Mouse (Mus musculus) heart, embryonic 14.5 days (tissue): Measurements from ENCODE around the gene Prkch. TPM values are rescaled to one million over a fixed set of nuclear protein-coding genes. Genes with fewer than 3 reads are reported as not detected.

Experiments used
- ATAC-seq: fragments of 200-750 bp; cut with Nextera tagmentation; 2 replicates; pipeline ENCODE4 v1.8.0; 2017; ENCODE audit warnings: low read depth, moderate TSS enrichment; ENCODE audit not compliant: insufficient number of reproducible peaks, insufficient read depth, low FRiP score
- H3K27ac ChIP-seq, 2 experiments: fragments of 200-500 bp in 1 of 2; fragments of 300-500 bp in 1 of 2; sonication (generic) in 1 of 2; replicated peaks in 1 of 2; 2 replicates each; pipeline ENCODE4 v1.5.1; 2012 to 2014; ENCODE audit warnings: low read depth in 2 of 2, low read length in 2 of 2, control low read depth in 1 of 2, mild to moderate bottlenecking in 1 of 2, mixed read lengths in 1 of 2; ENCODE audit not compliant: control insufficient read depth in 1 of 2, insufficient read depth in 1 of 2
- H3K27me3 ChIP-seq: fragments of 300-500 bp; sonication (generic); 2 replicates; pipeline ENCODE4 v1.6.1; 2014; ENCODE audit warnings: mild to moderate bottlenecking, low read length, control low read depth; ENCODE audit not compliant: control insufficient read depth, insufficient read depth
- H3K36me3 ChIP-seq: fragments of 300-500 bp; sonication (generic); 2 replicates; pipeline ENCODE4 v1.6.1; 2014; ENCODE audit warnings: mild to moderate bottlenecking, control low read depth, low read length, mixed read lengths; ENCODE audit not compliant: control insufficient read depth, insufficient read depth
- H3K4me1 ChIP-seq, 2 experiments: fragments of 200-500 bp in 1 of 2; fragments of 300-500 bp in 1 of 2; sonication (generic) in 1 of 2; 2 replicates each; pipeline ENCODE4 v1.6.1; 2012 to 2014; ENCODE audit warnings: low read length in 2 of 2, control low read depth in 1 of 2, mixed read lengths in 1 of 2; ENCODE audit not compliant: control insufficient read depth in 2 of 2, insufficient read depth in 2 of 2
- H3K4me2 ChIP-seq: fragments of 300-500 bp; sonication (generic); 2 replicates; pipeline ENCODE4 v1.6.1; 2014; ENCODE audit warnings: mild to moderate bottlenecking, low read length
- H3K4me3 ChIP-seq, 2 experiments: fragments of 200-500 bp in 1 of 2; fragments of 300-500 bp in 1 of 2; sonication (generic) in 1 of 2; 2 replicates each; pipeline ENCODE4 v1.5.1; 2012 to 2014; ENCODE audit warnings: low read length in 2 of 2, mild to moderate bottlenecking in 2 of 2, control low read depth in 1 of 2, low read depth in 1 of 2, moderate library complexity in 1 of 2; ENCODE audit not compliant: control insufficient read depth in 1 of 2, insufficient read depth in 1 of 2
- H3K9ac ChIP-seq: fragments of 300-500 bp; sonication (generic); 2 replicates; pipeline ENCODE4 v1.6.1; 2014; ENCODE audit warnings: mild to moderate bottlenecking, low read length
- H3K9me3 ChIP-seq: fragments of 300-500 bp; sonication (generic); 2 replicates; pipeline ENCODE4 v1.6.1; 2016; ENCODE audit warnings: low read length, control low read depth; ENCODE audit not compliant: control insufficient read depth
- WGBS: fragments of 180-500 bp; shearing (Covaris S2); extraction: QIAGEN DNeasy Blood & Tissue Kit; methylation state at CpG from one replicate; pipeline ENCODE4 v1.1.7; 2014; 5-methylcytosine and 5-hydroxymethylcytosine counted together
- polyA plus RNA-seq: library from polyadenylated mRNA; unstranded; fragments of >200 nt; fragmentation: Nextera tagmentation; extraction: Ambion mirVana; gene quantifications from 2 replicates; pipeline ENCODE4 v1.2.1, GENCODE M21; 2014

Gene Prkch
- polyA plus RNA-seq, 1 experiment from 2014 or later, result 16.5 TPM

DNA sequence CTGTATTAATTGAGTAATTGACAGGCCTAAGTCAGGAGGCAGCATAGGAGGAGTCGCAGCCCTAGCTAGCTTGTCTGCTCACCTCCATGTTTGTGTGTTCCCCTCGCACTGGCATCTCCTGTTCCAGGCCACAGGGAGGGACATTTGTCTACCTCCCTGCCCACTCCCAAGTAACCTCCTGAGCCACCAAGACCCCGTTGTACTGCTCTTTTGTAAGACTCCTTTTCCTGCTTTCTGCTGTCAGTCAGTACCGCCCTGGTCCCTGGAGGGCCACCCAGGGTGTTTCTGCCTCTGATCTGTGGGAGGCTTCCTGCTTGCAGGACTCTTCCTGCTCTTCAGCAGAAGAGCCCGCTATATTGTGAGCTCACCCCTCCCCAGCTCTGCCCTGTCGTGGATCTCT, 127.5 kb downstream of the Prkch start:
- H3K4me2 ChIP-seq, result no peak overlapping the region
- WGBS, result 56% methylated on average over 6 of the region's 6 CpGs
- no peaks in the 10 kb centered on the region for H3K9me3 ChIP-seq
- H3K27me3 ChIP-seq, result no peaks in the 10 kb centered on the region
- no peak for ATAC-seq
- H3K4me1 ChIP-seq, result peaks cover 10 to 25% of the 10 kb centered on the region in 2 experiments; a peak in 3 of 4 replicates
- H3K4me3 ChIP-seq, result no peak overlapping the region
- no peak overlapping the region; a peak in 1 of 4 replicates for H3K27ac ChIP-seq
- H3K9ac ChIP-seq, result no peak overlapping the region
- no peaks in the 10 kb centered on the region for H3K36me3 ChIP-seq

DNA sequence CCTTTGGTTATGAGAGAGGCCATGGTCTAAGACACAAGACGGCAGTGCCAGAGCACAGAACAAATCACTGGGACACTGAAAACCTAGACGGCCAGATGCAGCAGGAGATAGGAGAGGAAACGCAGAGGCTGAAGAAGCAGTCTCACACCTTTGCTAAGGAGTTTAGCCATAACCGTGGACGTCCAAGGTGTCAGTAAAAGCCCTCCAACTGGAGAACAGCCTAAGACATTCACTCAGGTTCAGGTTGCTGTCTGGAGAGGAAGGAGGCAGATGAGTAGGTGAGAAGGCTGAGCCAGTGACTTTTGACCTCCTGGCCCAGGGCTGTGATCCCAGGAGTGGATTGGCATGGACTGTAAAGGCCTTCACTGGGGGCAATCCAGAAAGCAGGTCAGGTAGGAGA, 130.0 kb downstream of the Prkch start:
- no peaks in the 10 kb centered on the region for H3K36me3 ChIP-seq
- no peaks in the 10 kb centered on the region for H3K27me3 ChIP-seq
- WGBS, result 83% methylated on average over 5 of the region's 5 CpGs
- H3K27ac ChIP-seq, result no peak overlapping the region
- H3K4me3 ChIP-seq, result no peak overlapping the region
- H3K4me1 ChIP-seq, result peaks cover 10 to 17% of the 10 kb centered on the region in 2 experiments; a peak in 3 of 4 replicates
- no peak overlapping the region for H3K4me2 ChIP-seq
- ATAC-seq, result no peak
- no peak overlapping the region for H3K9ac ChIP-seq
- H3K9me3 ChIP-seq, result no peaks in the 10 kb centered on the region

DNA sequence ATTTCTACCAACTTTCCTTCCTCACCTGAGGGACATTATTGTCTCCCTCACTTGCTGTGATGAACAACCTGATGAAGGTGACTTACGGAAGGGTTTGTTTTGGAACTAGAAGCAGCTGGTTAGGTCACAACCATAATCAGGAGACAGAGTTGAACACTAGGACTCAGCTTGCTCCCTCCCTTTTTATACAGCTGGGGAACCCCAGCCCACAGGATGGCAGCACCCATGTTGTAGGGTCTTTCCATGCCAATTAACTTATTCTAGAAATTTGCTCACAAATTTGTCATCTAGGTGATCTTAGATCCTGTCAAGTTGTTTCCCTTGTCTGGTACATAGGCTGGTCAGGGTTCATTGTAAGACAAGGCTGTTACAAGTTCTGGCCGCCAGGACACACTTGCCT, 130.7 kb downstream of the Prkch start:
- H3K4me3 ChIP-seq, result no peak overlapping the region
- 90% methylated on average over 2 of the region's 2 CpGs for WGBS

DNA sequence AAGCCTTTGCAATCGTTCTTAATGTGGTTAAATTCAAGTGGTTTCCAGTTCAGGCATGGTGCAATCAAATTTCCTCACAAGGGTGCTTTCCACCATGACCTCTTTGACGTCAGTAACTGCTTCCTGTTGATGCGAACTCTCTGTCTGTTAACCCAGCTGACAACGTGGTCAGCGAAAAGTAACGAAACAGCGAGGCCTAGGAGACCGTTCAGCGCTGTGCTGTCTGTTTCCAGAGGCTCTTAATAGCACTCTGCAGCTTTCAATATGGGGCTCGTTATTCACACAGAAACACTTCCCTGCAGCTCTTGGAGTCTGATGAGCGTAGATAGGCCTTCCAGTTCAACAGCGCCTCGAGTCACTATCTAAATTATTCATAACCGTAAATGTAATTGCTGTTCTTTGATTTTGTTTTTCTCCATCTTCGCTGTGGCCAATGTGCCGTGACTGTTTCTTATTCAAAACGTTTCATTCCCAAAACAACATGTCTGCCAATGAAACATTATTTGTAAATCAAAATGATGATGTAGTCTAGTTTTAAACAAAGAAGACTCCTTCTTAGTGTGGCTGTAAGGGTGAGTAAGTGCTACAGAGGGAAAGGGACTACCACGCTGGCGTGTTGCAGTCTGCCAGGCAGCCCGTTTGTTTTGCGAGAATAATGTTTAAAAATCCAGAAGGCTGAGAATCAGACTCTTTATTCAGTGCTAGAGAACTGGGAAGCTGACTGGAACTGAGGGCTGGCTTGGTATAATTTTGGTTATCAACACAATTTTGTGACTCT, 131.5 kb downstream of the Prkch start:
- Histone ChIP-seq H3K4me3 (no peak overlapping the region), H3K4me1 (peaks cover 7 to 18% of the 10 kb centered on the region in 2 experiments), H3K36me3 (no peaks in the 10 kb centered on the region), H3K27ac (no peak overlapping the region), H3K4me2 (no peak overlapping the region), H3K9me3 (no peaks in the 10 kb centered on the region), H3K9ac (no peak overlapping the region), H3K27me3 (no peaks in the 10 kb centered on the region)
- ATAC-seq, result no peak
- WGBS, result 80% methylated on average over 21 of the region's 21 CpGs

More for the DNA sequence above, 130.7 kb downstream of the Prkch start:
- H3K36me3 ChIP-seq, result no peaks in the 10 kb centered on the region
- no peaks in the 10 kb centered on the region for H3K9me3 ChIP-seq
- no peak for ATAC-seq
- no peak overlapping the region for H3K27ac ChIP-seq
- H3K4me1 ChIP-seq, result peaks cover 7 to 14% of the 10 kb centered on the region in 2 experiments; a peak in 3 of 4 replicates
- no peak overlapping the region for H3K9ac ChIP-seq
- H3K27me3 ChIP-seq, result no peaks in the 10 kb centered on the region
- no peak overlapping the region for H3K4me2 ChIP-seq

DNA sequence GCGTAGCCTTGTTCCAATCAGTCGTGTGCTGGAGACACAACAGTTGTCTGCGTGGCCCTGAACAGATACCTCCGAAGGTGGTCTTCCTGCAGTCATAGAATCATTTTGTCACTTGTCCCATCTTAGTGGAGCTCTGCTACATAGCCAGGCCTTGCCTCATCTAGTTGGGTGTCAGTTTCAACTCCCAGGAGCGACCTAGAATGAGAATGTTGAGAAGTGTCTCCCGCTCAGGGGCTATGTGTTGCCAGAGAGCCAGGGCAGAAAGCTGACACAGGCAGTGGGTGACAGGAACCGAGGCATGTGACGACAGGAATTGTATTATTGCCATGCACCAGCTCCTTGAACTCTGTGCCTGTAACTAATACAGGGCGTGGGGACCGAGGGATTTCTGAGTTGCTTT, 133.4 kb downstream of the Prkch start:
- ATAC-seq, result no peak
- Histone ChIP-seq H3K4me3 (no peak overlapping the region), H3K27me3 (no peaks in the 10 kb centered on the region), H3K36me3 (no peaks in the 10 kb centered on the region), H3K27ac (peak overlapping the region in 1 of 2 experiments; percentile 27; a peak in 1 of 4 replicates), H3K9me3 (no peaks in the 10 kb centered on the region), H3K4me1 (peaks cover 16 to 27% of the 10 kb centered on the region in 2 experiments), H3K4me2 (no peak overlapping the region), H3K9ac (no peak overlapping the region)
- WGBS, result 57% methylated on average over 10 of the region's 10 CpGs

DNA sequence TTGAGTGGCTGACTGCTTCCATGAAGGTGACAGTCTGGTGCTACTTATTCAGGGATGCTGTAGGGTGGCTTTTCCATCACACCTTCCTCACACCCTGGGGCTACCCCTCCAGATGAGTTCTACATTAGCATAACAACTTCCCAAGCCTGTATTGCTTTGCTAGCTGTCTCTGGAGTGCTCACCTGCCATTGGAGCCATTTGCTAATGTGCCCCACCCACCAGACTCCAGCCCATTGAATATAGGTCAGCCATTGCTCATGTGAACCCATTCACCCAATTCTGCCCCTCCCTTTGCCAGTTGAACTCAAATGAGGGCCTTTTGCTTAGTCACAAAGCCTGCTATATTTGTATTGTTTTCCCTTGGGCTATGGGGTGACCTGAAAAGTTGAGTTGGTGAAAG, 135.2 kb downstream of the Prkch start:
- H3K4me1 ChIP-seq, result peaks cover 16 to 27% of the 10 kb centered on the region in 2 experiments
- ATAC-seq, result no peak
- H3K27ac ChIP-seq, result no peak overlapping the region
- H3K9me3 ChIP-seq, result no peaks in the 10 kb centered on the region
- no peaks in the 10 kb centered on the region for H3K27me3 ChIP-seq
- H3K36me3 ChIP-seq, result no peaks in the 10 kb centered on the region
- no peak overlapping the region for H3K4me2 ChIP-seq
- no peak overlapping the region for H3K9ac ChIP-seq
- H3K4me3 ChIP-seq, result no peak overlapping the region

DNA sequence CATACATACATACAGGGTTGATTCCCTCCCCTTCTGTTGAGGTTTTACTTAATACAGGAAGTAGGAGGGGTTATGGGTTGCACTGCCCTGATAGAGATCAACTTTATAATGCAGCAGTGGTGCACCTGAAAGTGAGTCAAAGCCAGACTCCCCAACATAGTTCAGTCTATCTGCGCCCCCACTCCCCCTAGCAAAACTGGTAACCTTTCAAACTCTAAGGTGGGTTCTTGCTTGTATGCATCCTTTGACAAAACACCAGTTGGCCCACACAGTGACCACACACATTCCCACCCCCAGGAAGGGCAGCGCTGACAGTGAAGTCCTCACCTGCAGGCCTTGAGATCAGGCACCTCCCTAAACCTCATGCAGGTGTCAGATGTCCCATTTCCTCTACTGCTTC, 135.9 kb downstream of the Prkch start:
- Histone ChIP-seq H3K9me3 (no peaks in the 10 kb centered on the region), H3K9ac (no peak overlapping the region), H3K27me3 (no peaks in the 10 kb centered on the region), H3K36me3 (0 out of 2 replicates have a peak, but pooled peaks cover 2% of the 10 kb centered on the region), H3K4me1 (peaks cover 16 to 27% of the 10 kb centered on the region in 2 experiments), H3K4me2 (no peak overlapping the region), H3K4me3 (no peak overlapping the region), H3K27ac (no peak overlapping the region)
- 100% methylated on average over 2 of the region's 2 CpGs for WGBS
- no peak for ATAC-seq
